Mouse (Mus musculus) megakaryocyte progenitor cell, adult 5-6 weeks (primary cell): ENCODE measurements at regions not wholly inside any gene's neighbourhood (a gene's known extent, or its start where the extent isn't known, plus 50 kb on each side); places are given as distances from the start of the nearest gene placed in this dataset.

Experiments
- ATAC-seq: replicated peaks from 2 replicates; pipeline ENCODE4 v1.8.0; 2016; ENCODE audit warnings: mild to moderate bottlenecking, moderate TSS enrichment, inconsistent platforms; ENCODE audit not compliant: poor library complexity

GRCm38 (mm10) chr12:35429473-35429872, 105.4 kb downstream of the Ahr start:
- no peak for ATAC-seq

GRCm38 (mm10) chr12:35419206-35419605, 115.6 kb downstream of the Ahr start:
- no peak for ATAC-seq

GRCm38 (mm10) chr12:35417943-35418342, 116.9 kb downstream of the Ahr start:
- peak; percentile 94 for ATAC-seq

- no peak for ATAC-seq
Observed at GRCm38 (mm10) chr12:35416583-35416982, 118.3 kb downstream of the Ahr start.

DNA sequence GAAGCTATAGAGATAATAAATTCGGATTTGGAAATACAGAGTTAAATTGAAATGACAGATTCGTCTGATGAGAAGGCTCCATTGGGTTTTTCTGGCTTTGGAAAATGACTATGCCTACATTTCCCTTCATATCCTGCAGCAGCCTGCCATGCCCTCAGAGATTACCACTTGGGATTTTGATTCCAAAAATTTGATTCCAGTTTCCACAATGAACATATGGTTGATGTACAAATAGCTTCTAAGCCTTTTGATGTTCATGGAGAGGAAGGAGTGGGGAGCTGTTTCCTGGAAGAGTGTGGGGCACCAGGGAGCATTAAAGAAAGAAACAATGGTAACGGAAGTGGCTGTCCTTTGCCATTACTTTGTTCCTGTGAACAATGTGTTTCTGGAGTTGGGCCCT, 122.1 kb downstream of the Ahr start:
- ATAC-seq: no peak

- ATAC-seq: no peak
Observed at GRCm38 (mm10) chr12:35408461-35408860, 126.4 kb downstream of the Ahr start.

DNA sequence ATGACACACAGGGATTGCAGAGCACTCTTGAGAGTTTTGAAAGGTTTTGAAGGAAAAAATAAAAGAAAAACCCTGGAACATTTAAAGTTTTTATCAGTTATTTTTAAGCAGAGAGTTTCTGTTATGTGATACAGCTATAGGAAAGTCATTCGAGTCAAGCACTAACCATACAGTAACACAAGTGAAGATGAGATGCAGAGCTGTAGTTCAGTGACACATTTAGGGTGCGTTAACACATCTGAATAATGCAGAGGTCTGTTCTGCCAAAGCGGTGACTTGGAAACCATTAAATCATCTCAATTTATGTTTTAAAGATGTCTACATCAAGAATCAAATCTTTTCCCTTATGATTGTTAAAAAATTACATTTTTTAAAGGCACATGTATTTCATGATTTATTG, 126.8 kb downstream of the Ahr start:
- no peak for ATAC-seq

DNA sequence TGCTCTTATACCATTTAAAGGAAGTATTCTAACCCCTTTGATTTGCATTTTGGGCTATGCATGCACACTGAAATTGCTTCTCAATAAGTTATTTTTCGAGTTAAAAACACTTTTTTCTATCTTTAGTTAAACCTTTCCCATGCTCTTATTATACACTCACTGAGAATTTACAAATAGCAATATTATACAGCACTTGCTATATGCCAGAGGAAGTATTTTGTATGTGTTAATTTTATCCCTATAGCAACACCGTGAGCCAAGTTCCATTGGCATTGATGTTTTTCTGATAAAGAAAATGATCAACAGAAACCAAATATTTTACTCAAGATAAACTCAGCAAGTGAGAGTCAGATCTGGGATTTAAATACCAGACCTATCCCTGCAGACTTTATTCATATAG, 133.0 kb downstream of the Ahr start:
- ATAC-seq: no peak

DNA sequence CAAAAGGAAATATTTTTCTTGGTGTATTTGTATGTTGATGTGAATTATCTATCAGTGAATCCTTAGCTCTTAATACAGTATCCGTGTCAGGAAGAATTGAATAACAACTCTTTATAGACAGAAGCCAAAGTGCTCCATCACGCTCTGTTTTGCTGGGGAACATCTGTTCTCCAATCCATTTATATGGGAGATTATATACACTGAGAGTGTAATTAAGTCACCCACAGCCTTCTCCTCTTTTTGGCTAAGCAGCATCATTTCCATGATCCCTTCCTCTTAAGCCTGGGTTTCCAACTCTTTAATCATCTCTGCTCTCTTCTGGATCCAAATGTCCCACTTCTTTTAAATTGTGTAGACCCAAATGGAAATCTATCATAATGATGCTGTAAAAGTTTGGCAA, 133.6 kb downstream of the Ahr start:
- ATAC-seq: no peak

- ATAC-seq: no peak
Observed at GRCm38 (mm10) chr12:35395211-35395610, 139.6 kb downstream of the Ahr start.

DNA sequence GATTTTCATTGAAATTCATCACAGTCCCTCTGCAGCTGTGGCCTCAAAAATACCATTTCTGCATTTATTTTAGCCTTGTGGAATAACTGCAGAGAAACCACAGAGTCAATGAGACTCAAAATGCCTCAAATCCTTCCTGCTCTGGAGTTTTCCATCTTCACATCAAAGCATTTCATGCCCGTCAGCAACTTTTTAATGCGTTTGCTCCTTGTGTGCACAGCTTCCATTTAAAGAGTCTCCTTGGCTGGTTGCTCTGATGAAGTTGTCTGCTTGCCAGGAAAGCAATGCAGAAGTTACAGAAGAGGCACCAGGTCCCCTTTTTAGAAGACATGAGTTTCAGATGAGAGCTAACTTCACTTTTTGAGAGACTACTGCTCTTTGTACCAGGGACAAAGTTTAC, 142.7 kb downstream of the Ahr start:
- 0 out of 2 replicates have a peak, but pooled peaks have one; percentile 34 for ATAC-seq

- ATAC-seq: no peak
Observed at GRCm38 (mm10) chr12:35390266-35390665, 144.6 kb downstream of the Ahr start.

DNA sequence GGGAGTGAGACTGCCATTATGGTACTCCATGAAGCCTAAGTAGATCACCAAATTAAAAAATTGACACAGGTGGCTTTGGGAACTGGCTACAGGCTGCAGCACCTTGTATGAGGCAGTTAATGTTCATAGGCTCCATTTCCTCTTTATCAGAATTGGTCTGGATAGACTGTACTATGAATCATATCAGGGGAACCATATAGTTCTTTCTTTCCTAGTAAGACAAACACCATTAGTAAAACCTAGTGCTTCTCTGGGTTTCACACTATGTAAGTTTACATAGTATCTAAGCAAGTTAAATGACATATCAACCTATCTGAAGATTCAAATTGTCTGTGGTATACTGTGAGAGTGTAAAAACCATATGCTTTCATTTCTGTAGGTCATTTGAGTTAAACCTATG, 145.0 kb downstream of the Ahr start:
- no peak for ATAC-seq

DNA sequence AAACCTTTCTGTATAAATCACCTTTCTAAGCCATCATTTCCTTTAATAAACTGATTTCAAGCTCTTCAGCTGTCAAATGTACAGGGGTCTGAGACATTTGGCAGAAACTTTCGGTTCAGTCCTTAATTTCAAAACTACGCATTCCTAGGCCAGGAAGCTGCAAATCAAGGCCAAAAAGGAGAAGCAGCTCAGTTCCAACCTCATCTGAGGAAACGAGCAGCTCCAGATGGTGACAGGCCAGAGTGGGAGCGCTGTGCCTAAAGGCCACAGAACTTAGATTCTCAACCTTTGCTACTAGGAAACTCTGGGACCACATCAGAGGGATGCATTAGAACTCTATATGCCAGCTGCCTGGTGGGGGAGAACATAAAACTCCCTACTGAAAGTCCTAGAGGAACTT, 150.6 kb downstream of the Ahr start:
- ATAC-seq: peak; percentile 65

DNA sequence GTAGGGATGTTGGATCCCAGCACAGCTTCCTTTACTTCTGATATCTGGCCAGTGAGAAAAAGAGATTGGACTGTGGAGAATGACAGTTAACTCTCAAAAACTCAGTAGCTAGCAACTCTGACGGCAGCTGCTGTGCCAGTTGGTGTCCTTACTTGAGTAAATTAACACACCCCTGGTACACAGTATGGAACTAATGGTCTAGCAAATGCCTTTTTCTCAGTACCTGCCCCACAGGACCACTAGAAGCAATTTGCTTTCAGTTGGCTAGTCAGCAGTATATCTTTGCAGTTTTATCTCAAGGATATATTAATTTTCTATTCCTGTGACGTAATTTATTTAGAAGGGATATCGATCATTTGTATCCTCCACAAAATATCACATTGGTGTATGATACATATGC, 157.6 kb downstream of the Ahr start:
- ATAC-seq: no peak

DNA sequence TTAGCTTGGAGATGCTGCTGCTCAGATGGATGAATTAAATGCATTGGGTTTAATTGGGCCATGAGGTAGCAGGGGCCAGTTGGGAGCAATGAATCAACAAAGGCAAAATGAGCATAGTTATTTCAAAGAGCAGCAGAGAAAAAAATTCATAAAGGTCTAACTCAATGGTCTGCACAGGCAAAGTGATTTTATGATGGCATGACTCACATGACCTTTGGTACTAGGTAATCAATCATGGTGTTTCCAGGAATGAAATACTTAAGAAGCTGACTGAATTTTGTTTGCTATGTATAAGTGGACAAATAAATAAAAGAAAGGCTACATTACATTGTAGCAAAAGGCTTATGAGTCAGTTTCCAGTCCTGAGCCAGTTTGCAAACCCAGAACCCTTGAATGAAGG, 158.5 kb downstream of the Ahr start:
- no peak for ATAC-seq

GRCm38 (mm10) chr12:35357901-35358300, 176.9 kb downstream of the Ahr start:
- no peak for ATAC-seq

GRCm38 (mm10) chr12:35338191-35338954, 196.5 kb downstream of the Ahr start:
- peak; percentile 63 for ATAC-seq

- ATAC-seq: peak; percentile 44; the same call in 1 of the 2 replicates
Observed at GRCm38 (mm10) chr12:35336314-35336713, 198.5 kb downstream of the Ahr start.

GRCm38 (mm10) chr12:35334344-35335075, 200.3 kb downstream of the Ahr start:
- no peak for ATAC-seq

- ATAC-seq: peak; percentile 76
Observed at GRCm38 (mm10) chr12:35331303-35331702, 203.5 kb downstream of the Ahr start.

GRCm38 (mm10) chr12:35329699-35330098, 205.1 kb downstream of the Ahr start:
- no peak for ATAC-seq
